Mouse (Mus musculus) testis, adult 2 months (tissue): Measurements from ENCODE around the gene Tdrd9.

Experiments
- CTCF ChIP-seq: fragments of 200-500 bp; IDR thresholded peaks from 2 replicates; pipeline ENCODE4 v1.5.1; 2012; ENCODE audit warnings: low read depth, mild to moderate bottlenecking, inconsistent platforms, low read length, moderate library complexity; ENCODE audit not compliant: control insufficient read depth, insufficient read depth, insufficient replicate concordance
- POLR2A ChIP-seq: fragments of 200-500 bp; IDR thresholded peaks from 2 replicates; pipeline ENCODE4 v1.6.1; 2012; ENCODE audit warnings: low read depth, mild to moderate bottlenecking, inconsistent platforms, low read length, moderate library complexity; ENCODE audit not compliant: control insufficient read depth

DNA sequence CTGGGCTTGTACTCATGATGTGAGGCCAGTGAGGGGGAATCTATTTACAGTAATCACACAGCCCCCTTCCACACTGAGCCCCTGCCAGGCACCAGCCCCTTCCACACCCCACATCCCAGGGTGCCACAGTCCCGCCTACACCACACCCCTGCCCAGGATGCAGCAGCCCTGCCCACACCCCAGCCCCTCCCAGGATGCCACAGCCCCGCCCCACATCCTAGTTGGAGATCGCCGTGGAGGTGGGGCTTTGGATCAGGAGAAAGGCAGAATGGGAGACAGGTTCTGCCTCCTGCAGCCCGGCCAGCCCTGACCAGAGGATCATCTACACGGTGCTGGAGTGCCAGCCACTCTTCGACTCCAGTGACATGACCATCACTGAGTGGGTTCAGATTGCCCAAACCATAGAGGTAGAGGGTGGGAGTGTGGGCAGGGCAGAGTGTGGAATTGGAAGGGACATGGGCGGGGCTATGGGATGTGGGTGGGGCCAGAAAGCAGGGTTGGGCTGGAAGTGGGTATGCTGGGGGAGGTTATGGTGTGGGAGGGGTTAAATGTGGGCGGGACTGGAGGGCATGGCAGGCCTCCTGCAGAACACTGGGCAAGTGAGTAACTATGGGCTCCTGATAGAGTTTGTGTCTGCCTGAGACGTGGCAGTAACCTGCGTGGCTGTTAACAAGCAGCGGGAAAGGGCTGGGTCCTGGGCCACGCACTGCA lies 141.5 kb downstream of the Tdrd9 start:
- TF ChIP-seq CTCF (no peak), POLR2A (no peak)
